Mouse (Mus musculus) hindbrain, embryonic 14.5 days (tissue): Measurements from ENCODE around the gene Lrrtm4. TPM values are rescaled to one million over a fixed set of nuclear protein-coding genes. Genes with fewer than 3 reads are reported as not detected.

Experiments used
- polyA plus RNA-seq: library from polyadenylated mRNA; unstranded; fragments of >200 nt; fragmentation: Nextera tagmentation; extraction: Ambion mirVana; gene quantifications from 2 replicates; pipeline ENCODE4 v1.2.1, GENCODE M21; 2014

The Lrrtm4 gene
- polyA plus RNA-seq, 1 experiment from 2014 or later: 20.2 TPM

Other genes starting within 250 kb of the Lrrtm4 start
- not detected in 2 replicates for gene Gm20594, start 201.0 kb upstream of the Lrrtm4 start, polyA plus RNA-seq